Mouse (Mus musculus): ENCODE results near the gene 1700012A03Rik. TPM values are rescaled to one million over a fixed set of nuclear protein-coding genes. Genes with fewer than 3 reads are reported as not detected.

Gene 1700012A03Rik
- polyA plus RNA-seq (2014; fragmentation: Nextera tagmentation; extraction: Ambion mirVana) = not detected in 2 replicates

DNA sequence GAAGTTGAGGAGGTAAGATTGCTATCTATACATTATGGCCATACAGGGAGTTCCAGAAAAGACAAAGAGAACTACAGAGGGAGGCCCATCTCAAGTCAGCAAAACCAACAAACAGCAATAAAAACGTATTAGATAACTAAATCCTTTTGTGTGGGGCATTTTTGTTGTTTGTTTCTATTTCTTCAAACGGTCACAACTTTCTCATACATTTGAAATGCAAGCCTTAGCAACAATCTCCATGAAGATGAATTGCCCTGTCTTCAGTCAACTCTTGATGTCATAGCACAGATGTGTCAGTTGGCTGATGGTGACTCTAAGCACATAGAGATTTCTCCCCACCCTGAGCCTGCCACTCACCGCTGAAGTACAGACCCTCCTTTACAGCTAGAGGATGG is at the start of gene 1700012A03Rik:
TSS of gene 1700012A03Rik (plus strand) at position 296 of the 395 bp plus-strand sequence.
- H3K4me2 ChIP-seq (ENCODE audit: low read depth, low read length) = no peak within 1 kb of the TSS
- no peak within 1 kb of the TSS for H3K4me3 ChIP-seq (ENCODE audit: low read depth, low read length)
- ATAC-seq (replicated peaks; ENCODE audit: insufficient number of reproducible peaks, low FRiP score, low TSS enrichment, low read depth) = no peak
- WGBS = 87% methylated on average over 3 of the region's 3 CpGs
- no peak within 1 kb of the TSS for H3K27ac ChIP-seq (replicated peaks; ENCODE audit: low read depth, low read length)
- H3K9me3 ChIP-seq (replicated peaks; ENCODE audit: control insufficient read depth, low read length) = no peaks in the 10 kb centered on the region
- no peaks in the 10 kb centered on the region for H3K4me1 ChIP-seq (ENCODE audit: control insufficient read depth, insufficient read depth, low read length)
- H3K27me3 ChIP-seq (ENCODE audit: control insufficient read depth, insufficient read depth, low read length) = no peaks in the 10 kb centered on the region
- no peak for DNase-seq (ENCODE audit: low spot score)
- H3K9ac ChIP-seq (replicated peaks; ENCODE audit: low read length) = no peak within 1 kb of the TSS
- H3K36me3 ChIP-seq (replicated peaks; ENCODE audit: control insufficient read depth, insufficient read depth, low read depth, low read length) = no peaks in the 10 kb centered on the region

DNA sequence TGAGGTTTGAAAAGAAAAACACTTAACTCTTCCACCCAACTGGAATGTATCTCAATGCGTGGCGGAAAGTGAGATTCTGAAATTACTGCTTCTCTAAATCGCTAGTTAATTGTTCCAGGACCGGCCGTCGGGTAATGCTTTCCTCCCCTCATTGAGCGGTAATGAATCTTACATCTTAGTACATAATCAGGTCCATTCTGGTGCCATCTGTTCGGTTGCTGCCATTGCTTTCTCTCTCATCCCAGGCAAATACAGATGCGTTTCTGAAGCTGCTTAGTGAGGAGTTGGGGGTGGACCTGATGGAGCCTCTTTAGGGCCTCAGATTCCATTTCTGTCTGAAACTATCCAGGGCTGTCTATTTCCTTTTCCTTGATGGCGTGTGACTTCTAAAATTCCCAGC is 45.8 kb upstream of the 1700012A03Rik start:
- Histone ChIP-seq H3K4me1 (ENCODE audit: control insufficient read depth, insufficient read depth, low read length) (no peaks in the 10 kb centered on the region), H3K27me3 (ENCODE audit: control insufficient read depth, insufficient read depth, low read length) (no peaks in the 10 kb centered on the region), H3K36me3 (replicated peaks; ENCODE audit: control insufficient read depth, insufficient read depth, low read depth, low read length) (no peaks in the 10 kb centered on the region), H3K9ac (replicated peaks; ENCODE audit: low read length) (no peak overlapping the region), H3K9me3 (replicated peaks; ENCODE audit: control insufficient read depth, low read length) (no peaks in the 10 kb centered on the region), H3K4me2 (ENCODE audit: low read depth, low read length) (no peak overlapping the region), H3K4me3 (ENCODE audit: low read depth, low read length) (no peak overlapping the region), H3K27ac (replicated peaks; ENCODE audit: low read depth, low read length) (no peak overlapping the region)
- DNase-seq (ENCODE audit: low spot score) = no peak
- ATAC-seq (replicated peaks; ENCODE audit: insufficient number of reproducible peaks, low FRiP score, low TSS enrichment, low read depth) = no peak
- 82% methylated on average over 10 of the region's 10 CpGs for WGBS

DNA sequence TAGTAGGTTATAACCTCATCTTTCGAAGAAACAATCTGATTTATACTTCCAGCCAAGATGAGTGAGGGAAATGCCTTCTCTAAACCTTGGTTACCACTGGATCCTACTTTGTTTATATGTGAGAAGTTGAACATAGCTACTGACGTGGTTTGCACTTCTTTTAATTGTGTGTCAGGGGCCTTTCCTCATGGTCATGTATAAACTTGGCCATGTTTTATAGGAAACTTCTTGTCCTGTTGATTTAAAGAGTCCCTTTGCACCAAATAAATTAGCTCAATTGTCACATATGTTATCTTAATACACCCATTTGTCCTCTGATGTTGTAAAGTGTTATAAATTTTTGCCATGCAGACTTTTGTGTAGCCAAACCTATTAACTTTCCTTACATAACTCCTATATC is 44.1 kb upstream of the 1700012A03Rik start:
- Histone ChIP-seq H3K4me3 (ENCODE audit: low read depth, low read length) (no peak overlapping the region), H3K9me3 (replicated peaks; ENCODE audit: control insufficient read depth, low read length) (no peaks in the 10 kb centered on the region), H3K27me3 (ENCODE audit: control insufficient read depth, insufficient read depth, low read length) (no peaks in the 10 kb centered on the region), H3K4me2 (ENCODE audit: low read depth, low read length) (no peak overlapping the region), H3K4me1 (ENCODE audit: control insufficient read depth, insufficient read depth, low read length) (no peaks in the 10 kb centered on the region), H3K27ac (replicated peaks; ENCODE audit: low read depth, low read length) (no peak overlapping the region), H3K9ac (replicated peaks; ENCODE audit: low read length) (no peak overlapping the region), H3K36me3 (replicated peaks; ENCODE audit: control insufficient read depth, insufficient read depth, low read depth, low read length) (no peaks in the 10 kb centered on the region)
- no peak for ATAC-seq (replicated peaks; ENCODE audit: insufficient number of reproducible peaks, low FRiP score, low TSS enrichment, low read depth)
- DNase-seq (ENCODE audit: low spot score) = no peak
- WGBS = 86% methylated on average over 2 of the region's 2 CpGs

DNA sequence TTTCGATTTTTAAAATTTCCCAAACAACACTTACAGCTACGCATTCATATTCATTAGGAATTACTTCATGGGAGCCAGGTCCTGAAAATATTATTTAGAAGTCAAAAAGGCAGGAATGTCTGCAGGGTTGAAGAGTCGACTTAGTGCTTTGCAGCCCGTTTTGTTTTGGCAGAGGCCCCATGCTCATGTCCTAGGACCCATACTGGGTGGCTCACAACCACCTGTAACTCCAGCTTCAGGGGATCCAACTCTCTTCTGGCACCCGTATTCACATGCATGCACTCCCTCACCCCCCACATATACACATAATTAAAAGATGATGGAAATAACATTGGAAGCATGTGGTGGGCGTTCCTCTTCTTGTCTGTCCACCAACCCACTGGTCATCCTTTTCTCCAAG is 43.7 kb upstream of the 1700012A03Rik start:
- no peak for ATAC-seq (replicated peaks; ENCODE audit: insufficient number of reproducible peaks, low FRiP score, low TSS enrichment, low read depth)
- Histone ChIP-seq H3K27me3 (ENCODE audit: control insufficient read depth, insufficient read depth, low read length) (no peaks in the 10 kb centered on the region), H3K9ac (replicated peaks; ENCODE audit: low read length) (no peak overlapping the region), H3K9me3 (replicated peaks; ENCODE audit: control insufficient read depth, low read length) (no peaks in the 10 kb centered on the region), H3K4me3 (ENCODE audit: low read depth, low read length) (no peak overlapping the region), H3K4me2 (ENCODE audit: low read depth, low read length) (no peak overlapping the region), H3K4me1 (ENCODE audit: control insufficient read depth, insufficient read depth, low read length) (no peaks in the 10 kb centered on the region), H3K36me3 (replicated peaks; ENCODE audit: control insufficient read depth, insufficient read depth, low read depth, low read length) (no peaks in the 10 kb centered on the region), H3K27ac (replicated peaks; ENCODE audit: low read depth, low read length) (no peak overlapping the region)
- WGBS = 83% methylated on average over 6 of the region's 6 CpGs
- no peak for DNase-seq (ENCODE audit: low spot score)

DNA sequence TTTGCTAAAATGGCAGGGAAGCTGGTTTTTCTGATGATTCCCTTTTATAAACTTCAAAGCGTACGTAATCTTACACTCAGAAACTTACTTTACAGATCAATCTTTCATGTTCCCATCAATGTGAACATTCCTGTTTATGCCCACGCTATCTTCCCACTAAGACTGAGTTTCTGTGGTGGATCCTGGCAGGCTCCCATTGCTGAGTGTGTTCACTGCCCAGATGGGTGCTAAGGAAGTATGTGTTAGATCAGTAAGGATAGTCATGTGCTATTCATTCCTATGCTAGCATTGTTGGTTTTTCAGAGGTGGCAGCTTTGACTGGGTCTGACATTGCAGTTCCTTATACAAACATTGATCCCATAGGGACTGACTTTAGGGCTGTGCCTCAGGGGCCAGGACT is 42.7 kb upstream of the 1700012A03Rik start:
- Histone ChIP-seq H3K4me3 (ENCODE audit: low read depth, low read length) (no peak overlapping the region), H3K9me3 (replicated peaks; ENCODE audit: control insufficient read depth, low read length) (no peaks in the 10 kb centered on the region), H3K4me2 (ENCODE audit: low read depth, low read length) (no peak overlapping the region), H3K9ac (replicated peaks; ENCODE audit: low read length) (no peak overlapping the region), H3K27me3 (ENCODE audit: control insufficient read depth, insufficient read depth, low read length) (no peaks in the 10 kb centered on the region), H3K36me3 (replicated peaks; ENCODE audit: control insufficient read depth, insufficient read depth, low read depth, low read length) (no peaks in the 10 kb centered on the region), H3K27ac (replicated peaks; ENCODE audit: low read depth, low read length) (no peak overlapping the region), H3K4me1 (ENCODE audit: control insufficient read depth, insufficient read depth, low read length) (no peaks in the 10 kb centered on the region)
- ATAC-seq (replicated peaks; ENCODE audit: insufficient number of reproducible peaks, low FRiP score, low TSS enrichment, low read depth) = no peak
- DNase-seq (ENCODE audit: low spot score) = no peak
- WGBS = 98% methylated on average over 3 of the region's 3 CpGs

DNA sequence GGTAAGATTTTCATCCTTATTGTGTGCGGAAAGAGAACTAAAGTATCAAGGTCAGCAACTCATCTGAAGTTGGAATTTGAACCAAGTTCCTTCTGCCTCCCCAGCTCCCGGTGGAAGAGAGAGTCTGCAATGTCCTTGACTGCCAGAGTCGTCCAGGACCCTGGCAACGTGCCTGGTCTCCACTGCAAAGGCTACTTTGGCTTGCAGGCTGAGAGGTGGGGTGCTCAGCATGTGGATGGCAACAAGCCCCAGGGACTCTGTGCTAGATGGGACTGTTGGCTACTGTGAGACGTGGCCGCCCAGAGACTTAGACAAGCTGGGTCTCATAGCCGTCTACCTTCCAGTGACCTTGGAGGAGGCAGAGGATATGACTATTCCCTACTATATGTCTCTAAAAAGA is 33.2 kb upstream of the 1700012A03Rik start:
- no peaks in the 10 kb centered on the region for H3K27me3 ChIP-seq (ENCODE audit: control insufficient read depth, insufficient read depth, low read length)
- H3K9ac ChIP-seq (replicated peaks; ENCODE audit: low read length) = no peak overlapping the region
- no peaks in the 10 kb centered on the region for H3K9me3 ChIP-seq (replicated peaks; ENCODE audit: control insufficient read depth, low read length)
- H3K36me3 ChIP-seq (replicated peaks; ENCODE audit: control insufficient read depth, insufficient read depth, low read depth, low read length) = no peaks in the 10 kb centered on the region
- ATAC-seq (replicated peaks; ENCODE audit: insufficient number of reproducible peaks, low FRiP score, low TSS enrichment, low read depth) = no peak
- no peak for DNase-seq (ENCODE audit: low spot score)
- H3K27ac ChIP-seq (replicated peaks; ENCODE audit: low read depth, low read length) = no peak overlapping the region
- no peak overlapping the region for H3K4me3 ChIP-seq (ENCODE audit: low read depth, low read length)
- whole genome bisulfite sequencing = 83% methylated on average over 7 of the region's 7 CpGs
- H3K4me1 ChIP-seq (ENCODE audit: control insufficient read depth, insufficient read depth, low read length) = no peaks in the 10 kb centered on the region
- H3K4me2 ChIP-seq (ENCODE audit: low read depth, low read length) = no peak overlapping the region

DNA sequence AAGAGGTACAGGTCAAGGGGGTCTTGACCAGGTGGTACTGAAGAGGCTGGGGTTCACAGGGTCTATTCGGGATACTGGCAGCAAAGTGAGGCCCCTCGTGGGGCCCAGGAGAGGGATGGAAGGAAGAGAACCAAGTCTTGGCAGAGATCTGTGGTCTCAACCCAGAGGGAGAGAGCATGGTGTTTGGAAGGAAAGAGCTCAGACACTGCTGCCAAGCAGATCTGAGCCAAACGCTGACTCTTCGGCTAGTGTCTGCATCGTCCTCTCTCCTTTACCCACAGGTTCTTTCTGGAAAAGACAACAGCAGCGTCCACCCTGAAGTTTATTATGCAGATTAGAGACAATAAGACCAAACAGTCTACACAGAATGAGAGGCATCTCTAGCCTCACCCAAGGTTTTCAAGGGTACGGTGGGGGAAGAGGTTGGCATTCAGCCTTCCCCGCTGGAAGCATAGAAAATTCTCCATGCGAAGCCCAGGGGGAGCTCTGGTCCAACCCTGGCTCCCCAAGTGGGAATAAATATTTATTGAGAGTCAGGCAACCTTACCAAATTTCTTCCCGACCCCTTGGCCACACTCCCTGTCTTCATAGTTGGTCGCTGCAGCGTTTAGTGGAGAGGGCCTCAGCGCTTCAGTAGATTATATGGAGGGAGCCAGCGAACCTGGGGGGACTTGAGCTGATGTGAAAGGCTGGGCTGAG is 32.5 kb upstream of the 1700012A03Rik start:
- ATAC-seq (replicated peaks; ENCODE audit: insufficient number of reproducible peaks, low FRiP score, low TSS enrichment, low read depth) = no peak
- no peaks in the 10 kb centered on the region for H3K36me3 ChIP-seq (replicated peaks; ENCODE audit: control insufficient read depth, insufficient read depth, low read depth, low read length)
- H3K4me2 ChIP-seq (ENCODE audit: low read depth, low read length) = no peak overlapping the region
- H3K27me3 ChIP-seq (ENCODE audit: control insufficient read depth, insufficient read depth, low read length) = no peaks in the 10 kb centered on the region
- WGBS = 86% methylated on average over 14 of the region's 14 CpGs
- no peaks in the 10 kb centered on the region for H3K9me3 ChIP-seq (replicated peaks; ENCODE audit: control insufficient read depth, low read length)
- no peak for DNase-seq (ENCODE audit: low spot score)
- H3K4me3 ChIP-seq (ENCODE audit: low read depth, low read length) = no peak overlapping the region
- no peaks in the 10 kb centered on the region for H3K4me1 ChIP-seq (ENCODE audit: control insufficient read depth, insufficient read depth, low read length)
- no peak overlapping the region for H3K27ac ChIP-seq (replicated peaks; ENCODE audit: low read depth, low read length)
- no peak overlapping the region for H3K9ac ChIP-seq (replicated peaks; ENCODE audit: low read length)

DNA sequence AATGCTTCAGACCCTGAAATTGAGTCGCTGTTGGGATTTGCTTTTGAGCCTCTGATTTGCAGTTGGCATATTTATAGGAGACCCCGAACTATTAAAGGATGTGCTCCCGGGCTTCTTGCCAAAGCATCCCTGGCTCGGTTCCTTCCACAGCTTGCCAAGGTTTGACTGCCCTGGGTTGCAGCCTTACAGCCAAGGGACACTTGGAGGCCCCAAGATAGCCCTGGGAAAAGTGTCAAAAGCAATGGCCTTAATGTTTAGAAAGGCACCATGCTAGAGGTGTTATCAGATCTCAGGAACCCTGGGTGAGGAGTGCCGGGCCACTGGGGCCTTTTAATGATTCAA is 32.0 kb upstream of the 1700012A03Rik start:
- H3K9ac ChIP-seq (replicated peaks; ENCODE audit: low read length) = no peak overlapping the region
- 88% methylated on average over 5 of the region's 5 CpGs for WGBS
- no peaks in the 10 kb centered on the region for H3K36me3 ChIP-seq (replicated peaks; ENCODE audit: control insufficient read depth, insufficient read depth, low read depth, low read length)
- no peak for ATAC-seq (replicated peaks; ENCODE audit: insufficient number of reproducible peaks, low FRiP score, low TSS enrichment, low read depth)
- H3K9me3 ChIP-seq (replicated peaks; ENCODE audit: control insufficient read depth, low read length) = no peaks in the 10 kb centered on the region
- DNase-seq (ENCODE audit: low spot score) = no peak
- no peak overlapping the region for H3K27ac ChIP-seq (replicated peaks; ENCODE audit: low read depth, low read length)
- no peak overlapping the region for H3K4me3 ChIP-seq (ENCODE audit: low read depth, low read length)
- no peaks in the 10 kb centered on the region for H3K4me1 ChIP-seq (ENCODE audit: control insufficient read depth, insufficient read depth, low read length)
- no peaks in the 10 kb centered on the region for H3K27me3 ChIP-seq (ENCODE audit: control insufficient read depth, insufficient read depth, low read length)
- no peak overlapping the region for H3K4me2 ChIP-seq (ENCODE audit: low read depth, low read length)
